Mouse (Mus musculus): Measurements from ENCODE around the gene Eef2k.
A peak's percentile ranks its signal among the peaks of the same experiment; 100 is the strongest.

Gene Eef2k

DNA sequence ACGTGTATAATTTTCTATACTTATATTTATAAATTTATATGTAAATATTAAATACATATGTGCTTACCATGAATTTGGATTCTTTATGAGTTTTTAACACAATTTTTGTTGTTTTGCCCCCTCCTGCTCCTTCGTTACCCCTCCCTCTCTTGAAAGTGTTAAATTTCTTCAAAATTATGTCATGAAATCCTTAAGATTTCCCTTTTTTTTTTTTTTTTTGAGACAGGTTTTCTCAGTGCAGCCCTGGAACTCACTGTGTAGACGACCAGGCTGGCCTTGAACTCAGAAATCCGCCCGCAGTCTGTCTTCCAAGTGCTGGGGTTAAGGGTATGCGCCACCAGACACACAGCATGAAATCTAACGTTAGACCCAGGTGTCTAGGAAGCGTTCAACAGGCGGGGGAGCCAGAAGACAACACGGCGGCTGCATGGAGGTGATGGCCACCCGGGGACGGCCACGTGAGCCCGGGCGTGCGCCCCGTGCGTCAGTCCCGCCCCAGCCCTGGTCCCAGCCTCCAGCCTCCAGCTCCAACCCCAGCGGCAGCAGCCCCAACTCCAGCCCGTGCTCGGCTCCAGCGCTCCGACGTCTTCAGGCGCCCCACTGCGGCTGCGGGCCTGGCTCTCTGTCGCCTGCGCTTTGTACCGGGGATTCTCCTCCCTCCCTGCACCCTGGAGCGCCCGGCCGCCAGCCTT, at the start of gene Eef2k:
TSS of gene Eef2k (plus strand) at position 487 of the 692 bp plus-strand sequence.
- peak; percentile 89 for DNase-seq (ENCODE audit: low spot score)

DNA sequence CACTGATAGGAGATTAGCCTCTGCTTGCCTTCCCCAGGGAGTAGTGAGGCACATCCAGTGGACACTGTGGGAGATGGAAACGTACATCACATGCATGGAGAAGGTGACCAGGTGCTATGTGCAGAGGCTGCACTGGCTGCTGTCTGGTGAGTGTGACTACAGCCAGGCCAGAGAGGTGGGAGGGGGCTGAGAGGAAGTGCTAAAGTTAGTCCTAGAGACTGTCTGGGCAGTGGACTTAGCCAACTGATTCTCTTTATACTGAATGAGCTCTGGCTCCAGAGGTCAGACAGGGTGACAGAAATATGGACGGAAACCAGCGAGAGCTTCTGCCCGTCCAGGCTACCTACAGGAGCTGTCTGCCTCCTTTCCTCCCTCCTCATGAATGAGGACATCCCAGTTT, 47.1 kb upstream of the Eef2k start:
- no peak for DNase-seq (ENCODE audit: low spot score)

DNA sequence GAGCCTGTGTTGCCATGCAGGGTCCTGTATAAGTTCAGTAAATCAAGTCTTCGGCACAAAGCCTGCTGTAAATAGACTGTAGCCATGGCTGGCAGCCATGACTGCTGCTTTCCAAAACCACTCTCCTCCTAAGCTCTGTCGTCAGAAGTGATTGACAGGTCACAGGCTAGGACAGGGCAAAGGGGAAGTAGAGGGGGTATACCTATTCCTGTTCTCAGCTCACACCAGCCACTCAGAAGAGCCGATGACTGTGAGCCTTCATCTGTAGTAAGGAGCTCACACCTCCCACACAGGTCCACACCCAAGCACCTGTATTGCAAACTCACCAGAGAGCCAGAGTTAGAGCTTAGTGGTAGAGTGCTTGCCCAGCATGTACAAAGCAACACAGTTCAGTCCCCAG, 46.3 kb upstream of the Eef2k start:
- DNase-seq (ENCODE audit: low spot score) = no peak

DNA sequence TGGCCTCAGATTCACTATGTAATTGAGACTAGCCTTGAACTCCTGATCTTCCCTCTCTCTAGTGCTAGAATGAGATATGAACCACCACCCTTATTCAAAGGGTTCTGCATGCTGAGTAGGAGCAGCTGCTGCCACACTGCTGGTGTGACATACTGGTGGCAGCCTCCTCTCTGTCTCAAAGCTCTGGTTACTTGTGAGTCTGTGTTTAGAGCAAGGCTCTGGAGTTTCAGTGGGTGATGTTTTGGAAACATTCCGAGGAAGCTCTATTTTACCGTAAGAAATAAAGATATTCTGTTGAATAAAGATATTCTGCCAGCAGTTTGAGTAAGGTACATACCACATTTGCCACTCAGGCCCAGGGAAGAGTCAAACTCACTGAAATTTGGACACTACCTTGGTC, 39.4 kb upstream of the Eef2k start:
- no peak for DNase-seq (ENCODE audit: low spot score)

DNA sequence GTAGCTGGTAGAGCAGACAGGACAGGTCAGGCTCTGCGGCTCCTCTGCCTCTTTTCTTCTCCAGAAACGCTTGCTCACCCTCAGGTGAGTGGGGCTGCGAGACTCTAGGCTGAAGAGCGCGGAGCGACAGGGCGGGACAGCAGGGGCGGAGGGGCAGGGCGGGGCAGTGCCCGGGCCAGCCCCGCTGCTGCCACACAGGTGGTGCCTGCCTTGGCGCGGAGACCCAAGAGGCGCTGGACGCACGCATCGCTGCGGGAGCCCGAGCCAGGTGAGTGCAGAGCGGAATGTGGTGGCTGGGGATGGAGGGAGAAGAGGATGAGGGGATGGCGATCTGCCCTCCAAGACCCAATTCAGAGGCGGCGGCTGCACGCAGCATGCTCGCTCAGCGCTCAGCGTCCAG, 32.9 kb upstream of the Eef2k start:
- DNase-seq (ENCODE audit: low spot score) = no peak

GRCm38 (mm10) chr7:120811834-120812415, 30.7 kb upstream of the Eef2k start, which contains the start of gene Gm5737:
Gene Gm5737 (plus strand): TSS chr7:120812365.
- DNase-seq (ENCODE audit: low spot score) = no peak

- no peak for DNase-seq (ENCODE audit: low spot score)
Measured at GRCm38 (mm10) chr7:120817552-120817951, 25.1 kb upstream of the Eef2k start.

GRCm38 (mm10) chr7:120819386-120819785, 23.2 kb upstream of the Eef2k start:
- no peak for DNase-seq (ENCODE audit: low spot score)

GRCm38 (mm10) chr7:120823248-120823647, 19.4 kb upstream of the Eef2k start:
- peak; percentile 59 for DNase-seq (ENCODE audit: low spot score)

GRCm38 (mm10) chr7:120825097-120825496, 17.5 kb upstream of the Eef2k start:
- DNase-seq (ENCODE audit: low spot score) = no peak

DNA sequence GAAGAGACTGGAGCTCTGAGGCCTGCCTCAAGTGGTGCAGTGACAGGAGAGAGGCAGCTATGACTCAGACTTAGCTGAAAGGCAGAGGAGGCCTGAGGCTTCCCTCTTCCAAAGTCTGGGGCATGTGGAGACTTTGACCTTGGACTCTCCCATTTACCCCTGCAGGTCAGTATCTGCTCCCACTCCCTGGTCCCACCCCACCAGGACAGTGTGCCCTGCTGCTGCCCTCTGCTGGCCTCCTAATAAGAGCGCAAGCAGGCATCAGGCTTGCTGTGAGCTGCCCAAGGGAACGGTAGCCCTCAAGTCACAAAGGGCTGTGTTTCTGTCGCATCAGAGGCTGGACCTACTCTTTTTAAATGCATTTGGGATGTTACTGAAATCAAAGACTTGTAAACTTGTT, 16.2 kb upstream of the Eef2k start:
- peak; percentile 21 for DNase-seq (ENCODE audit: low spot score)

- DNase-seq (ENCODE audit: low spot score) = peak; percentile 81
Measured at GRCm38 (mm10) chr7:120830431-120831381, 11.9 kb upstream of the Eef2k start.

DNA sequence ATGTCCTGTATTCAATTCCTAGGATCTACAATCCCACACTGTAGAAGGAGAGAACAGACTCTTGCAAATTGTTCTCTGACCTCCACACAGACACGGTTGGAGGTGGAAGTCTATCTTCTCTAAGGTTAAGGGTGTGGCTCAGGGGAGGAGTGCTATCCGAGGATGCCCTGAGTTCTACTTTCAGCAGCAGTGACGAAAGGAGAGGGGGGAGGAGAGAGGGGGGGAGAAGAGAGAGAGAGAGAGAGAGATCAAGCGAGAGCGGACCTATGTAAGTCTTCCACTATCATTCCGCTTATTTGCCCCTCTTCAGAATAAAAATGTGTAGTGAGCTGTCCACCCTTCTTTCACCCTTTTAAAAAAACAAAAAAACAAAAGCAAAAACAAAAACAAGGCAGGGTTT, 8.2 kb upstream of the Eef2k start:
- no peak for DNase-seq (ENCODE audit: low spot score)

DNA sequence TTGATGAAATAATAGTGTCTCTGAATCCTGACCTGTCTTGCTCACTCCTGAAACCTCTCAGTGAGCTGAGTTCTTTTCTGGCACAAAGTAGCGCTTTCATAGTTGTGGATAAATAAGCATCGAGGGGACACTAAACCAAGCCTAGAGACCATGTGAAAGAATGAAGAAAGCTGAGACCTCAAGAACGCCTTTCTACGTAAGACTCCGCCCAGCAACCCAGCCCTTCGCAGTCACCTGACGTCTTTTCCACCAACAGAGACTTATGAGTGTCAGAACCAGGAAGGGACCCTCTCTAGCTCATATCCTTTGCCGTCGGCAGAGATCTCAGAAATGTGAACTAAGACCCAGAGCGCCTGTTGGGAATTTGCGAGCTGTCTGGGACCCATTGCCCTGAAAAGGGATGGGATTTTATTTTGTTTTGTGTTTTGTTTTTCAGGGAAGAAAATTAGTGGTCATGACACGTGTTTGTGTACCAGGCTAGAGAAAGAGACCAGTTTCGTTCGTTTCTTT, 7.7 kb upstream of the Eef2k start:
- peak; percentile 87 for DNase-seq (ENCODE audit: low spot score)

DNA sequence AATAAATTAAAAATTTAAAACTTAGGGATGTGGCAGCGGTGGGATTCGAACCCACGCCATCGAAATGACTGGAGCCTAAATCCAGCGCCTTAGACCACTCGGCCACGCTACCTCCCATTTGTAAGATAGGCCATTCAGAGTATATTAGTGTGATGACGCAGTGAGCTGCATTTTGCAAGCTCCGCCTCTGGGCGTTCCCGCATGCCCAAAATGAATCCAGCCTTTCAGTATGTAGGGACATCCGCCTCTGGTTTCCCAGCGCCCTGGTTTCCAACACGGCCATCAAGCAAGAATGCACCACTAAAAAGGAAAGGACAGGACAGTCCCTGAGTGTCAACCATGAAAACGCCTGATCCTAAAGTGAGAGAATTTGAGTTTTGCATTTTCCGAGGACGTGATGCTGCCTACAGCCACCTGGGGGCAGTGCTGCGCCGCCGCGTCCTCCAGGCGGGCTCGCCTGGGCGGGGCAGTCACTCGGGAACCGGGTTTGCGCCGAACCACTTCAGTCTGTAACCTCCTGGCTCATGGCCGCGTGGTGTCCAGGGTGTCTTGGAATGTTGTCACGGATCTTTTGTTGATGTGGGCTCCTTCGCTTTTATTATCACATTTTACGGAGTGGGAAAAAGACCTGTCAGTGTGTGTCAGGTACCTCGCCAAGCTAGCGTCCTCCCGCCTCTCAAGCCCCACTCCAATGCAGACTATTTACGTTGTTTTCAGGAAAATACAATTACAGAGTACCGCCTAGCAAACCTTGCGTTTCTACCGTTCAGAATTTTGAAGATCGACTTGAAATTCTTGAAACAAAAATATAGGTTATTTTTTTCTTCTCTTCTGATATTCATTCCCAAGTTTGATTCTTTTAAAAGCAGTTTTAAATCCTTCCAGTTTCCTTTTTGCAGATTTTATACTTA, 6.9 kb upstream of the Eef2k start:
- DNase-seq (ENCODE audit: low spot score) = peak; percentile 96

GRCm38 (mm10) chr7:120836361-120836760, 6.3 kb upstream of the Eef2k start:
- DNase-seq (ENCODE audit: low spot score) = no peak

DNA sequence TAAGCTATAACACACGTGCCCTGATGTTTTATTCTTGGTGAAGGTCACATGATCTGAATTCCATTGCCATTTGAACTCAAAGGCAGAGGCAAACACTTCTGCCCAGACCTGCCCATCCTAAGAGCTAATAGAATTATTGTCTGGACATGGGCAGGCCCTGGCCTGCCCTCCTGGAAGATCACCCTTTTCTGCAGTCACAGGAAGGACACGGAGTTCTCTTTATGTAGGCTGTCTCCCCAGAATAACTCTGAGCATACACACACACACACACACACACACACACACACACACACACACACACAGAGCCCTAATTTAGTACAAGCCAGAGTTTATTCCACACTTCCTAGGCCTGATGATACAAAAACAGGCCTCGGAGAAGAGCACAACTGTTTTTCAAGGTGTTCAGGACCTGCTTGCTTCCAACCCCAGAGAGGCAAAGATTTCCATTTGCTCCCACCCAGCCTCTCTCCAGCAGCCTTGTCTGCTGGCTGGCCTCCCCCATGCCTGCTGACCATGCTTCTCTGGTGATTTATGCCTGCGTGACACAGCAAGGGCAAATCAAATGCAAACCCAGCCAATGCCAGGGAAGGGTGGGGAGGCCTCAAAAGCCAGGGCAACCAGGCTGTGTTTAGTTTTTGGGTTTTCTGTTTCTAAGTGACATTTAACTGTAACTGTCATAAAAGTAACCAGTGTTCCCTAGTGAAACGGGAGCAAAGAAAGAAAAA, 4.0 kb upstream of the Eef2k start:
- DNase-seq (ENCODE audit: low spot score) = no peak

DNA sequence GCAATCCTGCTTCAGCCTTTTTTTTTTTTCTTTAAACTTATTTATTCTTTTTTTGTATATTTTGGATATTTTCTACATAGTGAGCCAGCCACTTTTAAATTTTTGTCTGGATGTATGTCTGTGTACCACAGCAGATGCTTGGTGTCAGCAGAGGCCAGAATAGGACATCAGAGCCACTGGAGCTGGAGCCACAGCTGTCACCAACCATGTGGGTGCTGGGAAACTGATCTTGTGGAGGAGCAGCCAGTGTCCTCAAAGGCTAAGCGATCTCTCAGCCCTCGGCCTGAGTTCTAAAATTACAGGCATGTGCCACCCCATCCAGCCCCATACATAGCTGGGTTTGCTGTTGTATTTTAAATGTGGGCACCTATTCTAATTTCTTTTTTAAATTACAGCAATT, 2.8 kb upstream of the Eef2k start:
- DNase-seq (ENCODE audit: low spot score) = no peak

DNA sequence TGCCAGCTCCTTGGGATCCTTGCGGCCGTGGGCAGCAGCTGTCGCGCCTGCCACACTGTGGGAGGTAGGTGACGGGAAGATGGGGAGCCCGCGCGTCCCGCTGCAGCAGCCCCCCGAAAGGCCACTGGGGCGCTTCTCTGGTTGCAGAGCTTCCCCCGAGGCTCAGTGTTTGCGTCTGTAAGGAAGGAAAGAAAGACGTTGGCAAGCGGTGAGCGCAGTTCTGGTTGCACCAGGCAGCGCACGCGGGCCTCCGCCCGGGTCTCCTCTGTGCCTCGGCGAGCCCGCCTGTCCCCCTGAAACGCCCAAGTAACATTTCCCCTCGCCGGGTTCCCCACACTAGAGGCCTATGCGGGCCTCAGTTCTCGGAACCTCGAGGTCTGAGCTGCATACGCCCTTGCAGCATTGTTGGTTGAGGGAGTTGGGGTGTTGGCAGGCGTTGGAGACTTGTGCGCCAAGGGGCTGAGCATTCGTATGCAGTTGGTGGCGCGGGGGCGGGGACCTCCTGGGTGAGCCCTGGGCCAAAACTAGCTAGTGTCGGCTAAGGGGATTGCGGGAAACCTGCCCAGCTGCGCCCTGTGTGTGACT, 498 bp downstream of the Eef2k start:
- DNase-seq (ENCODE audit: low spot score) = peak; percentile 77

- DNase-seq (ENCODE audit: low spot score) = no peak
Measured at GRCm38 (mm10) chr7:120843852-120844435, 1.3 kb downstream of the Eef2k start.

Measured in lung, postnatal 25 days (tissue).